Mouse (Mus musculus) embryonic fibroblast, embryonic 13.5 days (primary cell): ENCODE data around the gene Ttll11. TPM values are rescaled to one million over a fixed set of nuclear protein-coding genes. Genes with fewer than 3 reads are reported as not detected.

ENCODE experiments used
- H3K27ac ChIP-seq: 2 replicates; pipeline ENCODE4 v1.5.1; 2012; ENCODE audit warnings: low read length, control low read depth, inconsistent platforms; ENCODE audit not compliant: insufficient read depth
- H3K4me1 ChIP-seq: 2 replicates; pipeline ENCODE4 v1.6.1; 2011; ENCODE audit warnings: low read length; ENCODE audit not compliant: control insufficient read depth, insufficient read depth
- H3K4me3 ChIP-seq: 2 replicates; pipeline ENCODE4 v1.5.1; 2011; ENCODE audit warnings: mild to moderate bottlenecking, control low read depth, low read length; ENCODE audit not compliant: insufficient read depth
- CTCF ChIP-seq: IDR thresholded peaks from 2 replicates; pipeline ENCODE4 v1.5.1; 2011; ENCODE audit warnings: mild to moderate bottlenecking, control low read depth, low read length, moderate library complexity, borderline replicate concordance; ENCODE audit not compliant: insufficient read depth
- POLR2A ChIP-seq: IDR thresholded peaks from 2 replicates; pipeline ENCODE4 v1.6.1; 2011; ENCODE audit warnings: low read depth, mild to moderate bottlenecking, control low read depth, low read length, moderate library complexity
- polyA plus RNA-seq: library from polyadenylated mRNA; stranded (reverse); fragments of >200 nt; gene quantifications from 2 replicates; pipeline ENCODE4 v1.2.4, GENCODE M21; 2011; ENCODE audit warnings: low read depth; ENCODE audit not compliant: missing spikeins, insufficient read length

The Ttll11 gene
- polyA plus RNA-seq, 1 experiment, result 4.6 TPM

- Histone ChIP-seq H3K4me3 (no peak overlapping the region), H3K4me1 (no peaks in the 10 kb centered on the region), H3K27ac (no peak overlapping the region)
- TF ChIP-seq POLR2A (no peak), CTCF (no peak)
These were observed 36.8 kb downstream of the Ttll11 start for GRCm38 (mm10) chr2:35942960-35943359.

- TF ChIP-seq CTCF (no peak), POLR2A (no peak)
- no peak overlapping the region for H3K27ac ChIP-seq
- no peaks in the 10 kb centered on the region for H3K4me1 ChIP-seq
- no peak overlapping the region for H3K4me3 ChIP-seq
These were observed 44.7 kb downstream of the Ttll11 start for GRCm38 (mm10) chr2:35935045-35935444.

DNA sequence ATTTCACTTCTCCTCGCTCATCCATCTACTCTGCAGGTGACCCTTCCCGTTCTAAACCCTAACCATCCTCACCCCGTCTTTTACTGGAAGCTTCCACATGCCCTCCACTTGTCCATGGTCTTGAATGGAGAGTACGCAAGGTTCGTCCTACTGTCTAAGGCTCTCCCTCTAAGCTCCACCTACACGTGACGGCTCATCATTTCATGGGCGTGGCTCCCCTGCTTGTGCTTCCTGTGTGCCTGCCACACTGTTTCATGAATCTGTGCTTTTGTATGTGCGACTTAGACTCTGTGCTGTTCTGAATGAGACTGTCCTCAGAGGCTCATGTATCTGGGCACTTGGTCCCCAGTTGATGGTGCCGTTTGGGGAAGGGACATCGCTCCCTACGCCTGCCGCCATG lies 46.6 kb downstream of the Ttll11 start:
- TF ChIP-seq POLR2A, result no peak
- no peak for TF ChIP-seq CTCF
- Histone ChIP-seq H3K27ac (no peak overlapping the region), H3K4me3 (no peak overlapping the region), H3K4me1 (no peaks in the 10 kb centered on the region)

DNA sequence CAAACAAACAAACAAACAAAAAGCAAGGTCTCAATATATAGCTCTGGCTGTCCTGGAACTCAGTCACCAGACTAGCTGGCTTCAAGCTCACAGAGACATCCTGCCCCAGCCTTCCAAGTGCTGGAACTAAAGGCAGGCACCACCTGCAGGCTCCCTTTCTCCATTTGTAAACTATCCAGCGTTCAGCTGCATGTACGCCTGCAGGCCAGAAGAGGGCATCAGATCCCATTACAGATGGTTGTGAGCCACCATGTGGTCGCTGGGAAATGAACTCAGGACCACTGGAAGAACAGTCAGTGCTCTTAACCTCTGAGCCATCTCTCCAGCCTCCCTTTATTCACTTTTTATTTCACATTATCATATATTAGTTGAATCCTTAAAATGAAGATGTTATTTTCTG lies 48.1 kb downstream of the Ttll11 start:
- H3K4me1 ChIP-seq, result no peaks in the 10 kb centered on the region
- H3K4me3 ChIP-seq, result no peak overlapping the region
- TF ChIP-seq POLR2A, result no peak
- TF ChIP-seq CTCF, result peak; percentile 14; the same call in 1 of the 2 replicates
- no peak overlapping the region for H3K27ac ChIP-seq

- no peak overlapping the region for H3K27ac ChIP-seq
- no peak overlapping the region for H3K4me3 ChIP-seq
- TF ChIP-seq CTCF (peak; percentile 76), POLR2A (no peak)
- H3K4me1 ChIP-seq, result no peaks in the 10 kb centered on the region
These were observed 49.1 kb downstream of the Ttll11 start for GRCm38 (mm10) chr2:35930498-35931149.

DNA sequence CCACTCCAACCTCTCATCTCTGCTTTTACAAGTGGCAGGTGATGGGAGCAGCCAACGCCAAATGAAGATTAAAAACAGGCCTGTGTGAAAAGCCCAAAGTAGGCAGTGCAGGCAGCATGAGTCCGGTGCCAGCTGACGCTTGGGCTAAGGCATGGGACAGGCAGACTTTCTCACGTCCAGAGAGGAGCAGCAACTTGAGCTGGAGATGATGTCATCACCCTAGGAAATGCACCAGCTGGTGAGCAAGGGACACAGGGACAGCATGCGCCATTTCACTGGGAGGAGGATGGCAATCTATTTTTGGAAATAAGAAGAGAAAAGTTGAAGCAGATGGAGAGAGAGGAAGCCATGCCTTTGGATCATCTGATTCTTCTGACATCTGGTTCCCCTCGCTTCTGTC lies 51.6 kb downstream of the Ttll11 start:
- Histone ChIP-seq H3K4me1 (no peaks in the 10 kb centered on the region), H3K27ac (no peak overlapping the region), H3K4me3 (no peak overlapping the region)
- TF ChIP-seq CTCF (no peak), POLR2A (no peak)

DNA sequence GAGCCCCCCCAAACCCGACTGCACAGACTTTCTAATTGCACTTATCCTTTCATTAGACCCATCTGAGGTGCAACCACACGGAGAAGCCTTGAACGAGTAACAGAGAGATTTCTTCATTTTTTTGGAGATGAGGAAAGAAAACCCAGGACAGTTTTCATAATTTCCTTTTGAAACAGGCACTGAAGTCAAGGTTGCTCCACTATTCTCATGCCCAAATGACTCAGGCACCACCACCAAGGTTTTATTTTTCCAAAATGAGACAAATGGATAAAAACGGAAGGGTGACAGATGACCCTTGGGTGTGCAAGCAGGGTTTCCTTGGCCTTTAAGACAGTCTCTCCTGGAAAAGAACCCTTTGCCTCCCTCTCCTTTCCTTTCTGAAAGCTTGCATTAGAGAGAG lies 54.8 kb downstream of the Ttll11 start:
- Histone ChIP-seq H3K4me3 (no peak overlapping the region), H3K4me1 (no peaks in the 10 kb centered on the region), H3K27ac (no peak overlapping the region)
- no peak for TF ChIP-seq CTCF
- no peak for TF ChIP-seq POLR2A

GRCm38 (mm10) chr2:35922956-35923355 lies 56.8 kb downstream of the Ttll11 start:
- H3K4me3 ChIP-seq, result no peak overlapping the region
- H3K4me1 ChIP-seq, result no peaks in the 10 kb centered on the region
- TF ChIP-seq CTCF (no peak), POLR2A (no peak)
- no peak overlapping the region for H3K27ac ChIP-seq

DNA sequence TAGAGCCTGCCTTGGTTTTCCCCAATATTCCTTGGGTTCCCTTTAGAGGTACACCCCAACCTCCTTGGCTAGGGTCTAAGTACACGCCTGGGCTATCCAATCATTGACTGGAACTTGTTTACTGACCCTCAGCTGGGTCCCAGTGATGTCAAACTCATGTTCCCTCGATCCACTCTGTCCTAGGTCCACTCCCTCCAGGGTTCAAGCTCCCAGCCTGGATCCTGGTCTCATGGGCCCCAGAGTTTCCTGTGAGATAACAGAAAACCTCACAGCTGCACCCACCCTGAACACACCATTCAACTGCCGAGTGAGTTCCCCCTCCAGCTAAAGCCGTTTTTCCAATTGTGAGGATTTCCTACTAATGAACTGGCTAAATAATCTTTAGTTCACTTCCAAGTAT lies 67.6 kb downstream of the Ttll11 start:
- Histone ChIP-seq H3K4me1 (no peaks in the 10 kb centered on the region), H3K27ac (no peak overlapping the region), H3K4me3 (no peak overlapping the region)
- TF ChIP-seq CTCF (no peak), POLR2A (no peak)

DNA sequence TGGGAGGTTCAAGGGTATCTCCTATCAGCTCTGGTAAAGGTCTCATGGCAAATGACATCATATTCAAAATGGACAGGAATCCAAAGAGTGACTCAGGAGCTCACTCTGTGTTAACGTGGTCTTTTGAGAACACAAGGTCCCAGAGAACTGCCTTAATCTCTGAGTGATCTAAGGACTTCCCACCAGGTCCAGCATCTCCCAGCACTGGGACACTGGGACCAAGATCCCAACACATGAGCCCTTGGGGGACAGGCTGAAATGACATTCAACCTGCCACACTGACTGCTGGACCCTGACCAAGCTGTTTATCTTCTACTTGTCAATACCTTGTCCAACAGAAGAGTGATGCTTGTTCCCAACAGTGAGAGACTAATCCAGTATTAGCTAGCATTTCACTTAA lies 68.0 kb downstream of the Ttll11 start:
- H3K27ac ChIP-seq, result no peak overlapping the region
- no peak overlapping the region for H3K4me3 ChIP-seq
- TF ChIP-seq POLR2A, result no peak
- TF ChIP-seq CTCF, result no peak
- H3K4me1 ChIP-seq, result no peaks in the 10 kb centered on the region

GRCm38 (mm10) chr2:35910740-35911139 lies 69.0 kb downstream of the Ttll11 start:
- Histone ChIP-seq H3K4me1 (peaks cover 5% of the 10 kb centered on the region; the same call in 1 of the 2 replicates), H3K4me3 (no peak overlapping the region), H3K27ac (no peak overlapping the region)
- TF ChIP-seq CTCF (no peak), POLR2A (no peak)

GRCm38 (mm10) chr2:35909353-35909752 lies 70.4 kb downstream of the Ttll11 start:
- Histone ChIP-seq H3K4me1 (peaks cover 5% of the 10 kb centered on the region; the same call in 1 of the 2 replicates), H3K4me3 (no peak overlapping the region), H3K27ac (no peak overlapping the region)
- no peak for TF ChIP-seq CTCF
